Mouse (Mus musculus) kidney, adult 2 months (tissue): Measurements from ENCODE around the gene Znrf4.

ENCODE experiments used
- CTCF ChIP-seq: fragments of 200-500 bp; conservative IDR thresholded peaks from 2 replicates; pipeline ENCODE4 v1.5.1; 2011; ENCODE audit warnings: low read depth, mild to moderate bottlenecking, control low read depth, low read length, moderate library complexity, mixed read lengths; ENCODE audit not compliant: insufficient read depth, insufficient read length
- POLR2A ChIP-seq: fragments of 200-500 bp; IDR thresholded peaks from one replicate; pipeline ENCODE4 v1.6.1; 2011; ENCODE audit warnings: low read depth, low read length, control low read depth

DNA sequence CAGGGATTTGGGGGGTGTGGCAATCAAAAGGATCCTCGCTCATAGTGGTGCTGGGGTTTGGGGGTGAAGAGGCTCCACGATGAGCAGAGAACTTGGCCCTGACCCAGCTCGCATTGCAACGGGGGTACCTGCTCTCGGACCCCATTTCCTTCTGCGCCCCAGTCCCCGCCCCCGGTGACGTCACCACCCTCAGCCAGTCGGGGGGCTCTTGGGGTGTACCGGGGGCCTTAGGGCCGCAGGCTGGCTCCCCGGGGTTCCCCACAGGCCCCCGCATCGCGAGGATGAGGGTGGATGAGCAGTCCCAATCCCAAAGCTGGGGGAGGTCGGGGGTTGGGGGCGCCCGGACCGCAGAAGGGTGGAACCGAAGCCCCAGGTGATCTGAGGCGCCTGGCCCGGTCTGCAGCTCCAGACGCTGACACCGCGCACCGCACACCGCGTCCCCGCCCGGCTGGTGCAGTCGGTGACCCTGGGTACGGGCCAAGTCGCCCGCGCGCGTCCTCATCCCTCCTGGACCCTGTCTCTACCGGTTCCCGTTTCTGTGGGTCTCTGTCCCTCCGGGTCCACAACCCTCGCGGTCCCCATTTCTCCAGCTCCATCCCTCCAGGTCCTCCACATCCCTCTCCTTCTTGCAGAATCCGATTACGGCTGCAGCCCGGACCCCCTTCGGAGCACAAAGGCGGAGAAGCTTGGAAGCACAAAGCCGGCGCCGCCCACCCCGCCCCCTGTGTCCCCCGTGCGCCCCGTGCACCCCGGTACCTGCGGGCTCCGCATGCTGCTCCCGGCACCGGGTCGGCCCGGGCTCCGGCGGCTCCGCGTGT is 36.4 kb downstream of the Znrf4 start:
- TF ChIP-seq CTCF (no peak), POLR2A (no peak)
